Mouse (Mus musculus) left cerebral cortex, postnatal 4 days (tissue): ENCODE data around the gene Slc26a8. TPM values are rescaled to one million over a fixed set of nuclear protein-coding genes. Genes with fewer than 3 reads are reported as not detected.

Experiments used
- DNase-seq: peaks from one replicate; pipeline ENCODE4 v3.0.0-alpha.2; 2022
- intact Hi-C: fragments of 180-260 bp; cut with DNase I; formaldehyde crosslinking; loops from one replicate; pipeline ENCODE4 v1.15.1; 2025
- total RNA-seq, 2 experiments: library from RNA; stranded (reverse); gene quantifications; 2 replicates each; pipeline ENCODE4 v1.2.3; 2021

Slc26a8 gene
- total RNA-seq, 2 experiments from 2014 or later, result 6.2 to 10.4 TPM

GRCm38 (mm10) chr17:28648607-28649370, 41.2 kb downstream of the Slc26a8 start:
- intact Hi-C loops, result no loop called here
- peak; percentile 38 for DNase-seq

GRCm38 (mm10) chr17:28646221-28646620, 43.8 kb downstream of the Slc26a8 start:
- no peak for DNase-seq
- intact Hi-C loops, result no loop called here

GRCm38 (mm10) chr17:28644112-28644511, 45.9 kb downstream of the Slc26a8 start:
- intact Hi-C loops, result no loop called here
- no peak for DNase-seq

GRCm38 (mm10) chr17:28643697-28644096, 46.3 kb downstream of the Slc26a8 start:
- intact Hi-C loops, result no loop called here
- DNase-seq, result no peak

GRCm38 (mm10) chr17:28640113-28640512, 49.9 kb downstream of the Slc26a8 start:
- no peak for DNase-seq
- intact Hi-C loops, result no loop called here

- intact Hi-C loops, result no loop called here
- DNase-seq, result peak; percentile 36
Observed at GRCm38 (mm10) chr17:28637711-28638690, 52.0 kb downstream of the Slc26a8 start.

- intact Hi-C loops, result no loop called here
Observed at GRCm38 (mm10) chr17:28635842-28636241, 54.2 kb downstream of the Slc26a8 start.

GRCm38 (mm10) chr17:28629125-28629524, 60.9 kb downstream of the Slc26a8 start:
- DNase-seq, result no peak
- intact Hi-C loops, result no loop called here

More at GRCm38 (mm10) chr17:28635842-28636241, 54.2 kb downstream of the Slc26a8 start:
- DNase-seq, result no peak

- intact Hi-C loops, result no loop called here
- DNase-seq, result no peak
Observed at GRCm38 (mm10) chr17:28628248-28629124, 61.5 kb downstream of the Slc26a8 start.

GRCm38 (mm10) chr17:28626937-28627336, 63.1 kb downstream of the Slc26a8 start:
- intact Hi-C loops, result no loop called here
- no peak for DNase-seq

- DNase-seq, result no peak
- intact Hi-C loops, result no loop called here
Observed at GRCm38 (mm10) chr17:28625327-28625726, 64.7 kb downstream of the Slc26a8 start.

GRCm38 (mm10) chr17:28624841-28625240, 65.2 kb downstream of the Slc26a8 start:
- intact Hi-C loops, result loop anchor here (5.0 kb wide), 1 partner anchor 67 kb away; the partner anchor contains the start of genes Mapk14 and Slc26a8
- DNase-seq, result no peak

- intact Hi-C loops, result loop anchor here (5.0 kb wide), 1 partner anchor 70 kb away; the partner anchor contains the start of genes Mapk14 and Slc26a8
- peak; percentile 93 for DNase-seq
Observed at GRCm38 (mm10) chr17:28622300-28622759, 67.7 kb downstream of the Slc26a8 start, which contains the start of gene Srpk1. Gene Srpk1 (minus strand): TSS chr17:28622709.

- intact Hi-C loops, result loop anchor here (5.0 kb wide), 1 partner anchor 71 kb away; the partner anchor contains the start of genes Mapk14 and Slc26a8
- DNase-seq, result peak; percentile 60
Observed at GRCm38 (mm10) chr17:28621381-28622299, 68.4 kb downstream of the Slc26a8 start.

GRCm38 (mm10) chr17:28618775-28619174, 71.3 kb downstream of the Slc26a8 start:
- intact Hi-C loops, result no loop called here
- no peak for DNase-seq

GRCm38 (mm10) chr17:28618124-28618523, 71.9 kb downstream of the Slc26a8 start:
- intact Hi-C loops, result no loop called here
- DNase-seq, result no peak

GRCm38 (mm10) chr17:28617636-28618035, 72.4 kb downstream of the Slc26a8 start:
- no peak for DNase-seq
- intact Hi-C loops, result no loop called here

- no peak for DNase-seq
- intact Hi-C loops, result no loop called here
Observed at GRCm38 (mm10) chr17:28615332-28615731, 74.7 kb downstream of the Slc26a8 start.

GRCm38 (mm10) chr17:28613096-28613495, 76.9 kb downstream of the Slc26a8 start:
- no peak for DNase-seq
- intact Hi-C loops, result no loop called here
